Mouse (Mus musculus): ENCODE measurements at regions not wholly inside any gene's neighbourhood (a gene's known extent, or its start where the extent isn't known, plus 50 kb on each side); places are given as distances from the start of the nearest gene placed in this dataset.
A peak's percentile ranks its signal among the peaks of the same experiment; 100 is the strongest.
"Not testable (repeated sequence)": the region's sequence is repeated elsewhere in the genome, so short reads cannot be mapped to it uniquely, and the experiment has no call there.

DNA sequence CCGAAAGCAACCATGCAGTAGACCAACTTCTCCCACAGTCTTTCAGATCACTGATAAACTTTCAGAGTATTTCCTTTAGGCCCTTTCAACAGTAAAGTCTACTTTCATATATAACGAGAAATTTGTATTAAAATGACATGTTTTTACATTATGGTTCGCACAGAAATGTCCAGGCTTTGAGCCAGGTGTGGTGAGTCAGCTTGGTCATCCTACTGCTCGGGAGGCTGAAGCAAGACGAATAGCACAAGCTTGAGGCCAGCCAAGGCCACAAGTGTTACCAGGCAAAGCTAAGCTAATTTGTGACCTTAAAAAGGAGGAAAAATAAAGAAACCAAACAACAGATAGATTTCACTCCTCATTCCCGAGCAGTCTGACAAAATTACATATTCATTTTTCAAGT is 197.0 kb upstream of the Olfr1324 start:
- no peak for DNase-seq (ENCODE audit: low spot score)
- ATAC-seq (replicated peaks; ENCODE audit: insufficient number of reproducible peaks, low FRiP score, low TSS enrichment, low read depth), result no peak
- Histone ChIP-seq H3K9me3 (replicated peaks; ENCODE audit: control insufficient read depth, low read length) (no peaks in the 10 kb centered on the region), H3K36me3 (replicated peaks; ENCODE audit: control insufficient read depth, insufficient read depth, low read depth, low read length) (no peaks in the 10 kb centered on the region), H3K27me3 (ENCODE audit: control insufficient read depth, insufficient read depth, low read length) (no peaks in the 10 kb centered on the region), H3K27ac (replicated peaks; ENCODE audit: low read depth, low read length) (no peak overlapping the region), H3K9ac (replicated peaks; ENCODE audit: low read length) (no peak overlapping the region), H3K4me3 (ENCODE audit: low read depth, low read length) (no peak overlapping the region), H3K4me2 (ENCODE audit: low read depth, low read length) (no peak overlapping the region), H3K4me1 (ENCODE audit: control insufficient read depth, insufficient read depth, low read length) (no peaks in the 10 kb centered on the region)
- 90% methylated on average over 6 of the region's 6 CpGs for WGBS

DNA sequence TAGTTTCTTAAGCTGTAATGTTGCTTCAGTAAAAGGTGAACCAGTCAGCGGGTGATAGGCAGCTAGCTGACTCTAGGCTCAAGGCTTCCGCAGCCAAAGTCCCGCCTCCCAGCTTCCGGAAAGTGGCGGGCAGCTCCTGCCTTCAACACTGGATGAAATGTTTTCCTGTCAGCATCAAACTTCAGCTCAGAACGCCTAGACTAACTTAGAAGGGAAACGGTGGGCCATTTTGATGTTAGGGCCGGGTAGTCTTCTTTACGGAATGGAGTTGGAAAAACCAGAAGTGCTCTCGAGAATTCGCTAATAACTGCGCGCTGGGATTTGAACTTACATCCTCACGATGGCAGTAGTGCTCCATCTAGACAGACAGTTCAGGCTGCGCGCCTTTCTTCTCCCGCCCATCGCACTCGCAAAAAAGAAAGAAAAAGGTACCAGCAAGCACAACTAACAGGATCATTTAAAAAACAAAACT is 194.7 kb upstream of the Olfr1324 start:
- Histone ChIP-seq H3K27ac (replicated peaks; ENCODE audit: low read depth, low read length) (no peak overlapping the region), H3K36me3 (replicated peaks; ENCODE audit: control insufficient read depth, insufficient read depth, low read depth, low read length) (no peaks in the 10 kb centered on the region), H3K4me3 (ENCODE audit: low read depth, low read length) (no peak overlapping the region), H3K9ac (replicated peaks; ENCODE audit: low read length) (no peak overlapping the region), H3K27me3 (ENCODE audit: control insufficient read depth, insufficient read depth, low read length) (no peaks in the 10 kb centered on the region), H3K4me2 (ENCODE audit: low read depth, low read length) (no peak overlapping the region), H3K9me3 (replicated peaks; ENCODE audit: control insufficient read depth, low read length) (no peaks in the 10 kb centered on the region), H3K4me1 (ENCODE audit: control insufficient read depth, insufficient read depth, low read length) (no peaks in the 10 kb centered on the region)
- ATAC-seq (replicated peaks; ENCODE audit: insufficient number of reproducible peaks, low FRiP score, low TSS enrichment, low read depth) (no peak), DNase-seq (ENCODE audit: low spot score) (peak; percentile 64)
- WGBS, result 56% methylated on average over 19 of the region's 19 CpGs

DNA sequence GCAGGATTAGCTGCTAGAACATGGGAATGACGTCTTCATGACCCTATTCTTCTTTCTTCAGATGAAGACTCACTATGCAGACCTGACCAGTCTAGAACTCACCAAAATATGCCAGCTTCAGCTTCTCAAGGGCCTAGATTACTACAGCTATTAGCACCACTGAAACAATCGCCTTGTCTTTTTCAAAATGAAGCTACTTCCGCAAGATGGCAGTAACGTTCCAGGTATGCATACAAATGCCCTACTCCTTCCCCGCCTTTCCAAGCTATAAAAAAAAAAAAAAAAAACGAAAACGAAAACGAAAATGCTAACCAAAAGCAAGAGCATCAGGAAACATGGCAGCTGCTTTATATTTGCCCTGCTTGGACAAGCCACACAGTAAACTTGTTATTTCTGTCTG is 192.6 kb upstream of the Olfr1324 start:
- Histone ChIP-seq H3K4me3 (ENCODE audit: low read depth, low read length) (no peak overlapping the region), H3K4me1 (ENCODE audit: control insufficient read depth, insufficient read depth, low read length) (no peaks in the 10 kb centered on the region), H3K9ac (replicated peaks; ENCODE audit: low read length) (no peak overlapping the region), H3K4me2 (ENCODE audit: low read depth, low read length) (no peak overlapping the region), H3K9me3 (replicated peaks; ENCODE audit: control insufficient read depth, low read length) (no peaks in the 10 kb centered on the region), H3K36me3 (replicated peaks; ENCODE audit: control insufficient read depth, insufficient read depth, low read depth, low read length) (no peaks in the 10 kb centered on the region), H3K27ac (replicated peaks; ENCODE audit: low read depth, low read length) (no peak overlapping the region), H3K27me3 (ENCODE audit: control insufficient read depth, insufficient read depth, low read length) (no peaks in the 10 kb centered on the region)
- WGBS, result 71% methylated on average over 8 of the region's 8 CpGs
- ATAC-seq (replicated peaks; ENCODE audit: insufficient number of reproducible peaks, low FRiP score, low TSS enrichment, low read depth), result no peak
- peak; percentile 33 for DNase-seq (ENCODE audit: low spot score)

DNA sequence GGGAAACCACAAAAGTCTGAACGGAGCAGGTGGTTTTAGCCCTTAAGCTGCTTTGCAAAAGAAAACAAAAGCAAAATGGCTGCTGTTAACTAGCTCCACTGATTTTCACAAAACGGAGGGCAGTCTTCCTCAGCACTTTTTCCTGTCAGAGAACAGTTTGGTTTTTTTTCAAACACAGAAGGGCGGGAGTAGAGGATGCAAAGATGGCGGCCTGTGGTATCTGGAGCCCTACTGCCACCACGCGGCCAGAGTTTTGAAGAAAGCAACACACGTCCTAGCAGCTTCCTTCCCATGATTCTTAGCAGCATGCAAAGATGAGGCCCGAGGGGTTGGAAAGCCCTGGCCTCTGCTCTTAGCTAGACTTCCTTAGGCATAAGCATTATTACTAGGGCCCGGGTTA is 191.6 kb upstream of the Olfr1324 start:
- H3K9ac ChIP-seq (replicated peaks; ENCODE audit: low read length), result no peak overlapping the region
- no peak overlapping the region for H3K27ac ChIP-seq (replicated peaks; ENCODE audit: low read depth, low read length)
- 63% methylated on average over 9 of the region's 9 CpGs for WGBS
- H3K4me3 ChIP-seq (ENCODE audit: low read depth, low read length), result no peak overlapping the region
- ATAC-seq (replicated peaks; ENCODE audit: insufficient number of reproducible peaks, low FRiP score, low TSS enrichment, low read depth), result no peak
- H3K4me1 ChIP-seq (ENCODE audit: control insufficient read depth, insufficient read depth, low read length), result no peaks in the 10 kb centered on the region
- no peaks in the 10 kb centered on the region for H3K9me3 ChIP-seq (replicated peaks; ENCODE audit: control insufficient read depth, low read length)
- peak; percentile 70 for DNase-seq (ENCODE audit: low spot score)
- no peaks in the 10 kb centered on the region for H3K27me3 ChIP-seq (ENCODE audit: control insufficient read depth, insufficient read depth, low read length)
- H3K36me3 ChIP-seq (replicated peaks; ENCODE audit: control insufficient read depth, insufficient read depth, low read depth, low read length), result no peaks in the 10 kb centered on the region
- H3K4me2 ChIP-seq (ENCODE audit: low read depth, low read length), result no peak overlapping the region

DNA sequence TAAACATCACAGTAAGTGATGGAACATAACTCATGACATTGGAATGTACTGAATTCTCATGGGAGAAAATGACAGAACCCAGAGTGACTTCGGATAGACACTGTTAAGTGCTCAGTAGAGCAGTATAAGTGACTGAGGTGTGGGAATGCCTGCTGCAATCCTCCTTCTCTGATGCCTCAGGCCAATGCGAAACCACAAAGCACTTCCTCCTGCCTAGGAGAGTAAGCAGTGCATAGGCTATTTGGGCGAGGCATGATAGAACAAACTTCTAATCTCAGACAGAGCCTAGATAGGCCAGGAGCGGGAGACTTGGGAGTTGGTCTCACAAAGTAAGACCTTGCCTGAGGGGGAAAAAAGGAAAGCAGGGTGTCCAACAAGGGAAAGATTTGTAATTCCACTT is 190.6 kb upstream of the Olfr1324 start:
- H3K27ac ChIP-seq (replicated peaks; ENCODE audit: low read depth, low read length), result no peak overlapping the region
- H3K27me3 ChIP-seq (ENCODE audit: control insufficient read depth, insufficient read depth, low read length), result no peaks in the 10 kb centered on the region
- H3K9ac ChIP-seq (replicated peaks; ENCODE audit: low read length), result no peak overlapping the region
- H3K4me2 ChIP-seq (ENCODE audit: low read depth, low read length), result no peak overlapping the region
- no peaks in the 10 kb centered on the region for H3K4me1 ChIP-seq (ENCODE audit: control insufficient read depth, insufficient read depth, low read length)
- no peaks in the 10 kb centered on the region for H3K36me3 ChIP-seq (replicated peaks; ENCODE audit: control insufficient read depth, insufficient read depth, low read depth, low read length)
- no peak for ATAC-seq (replicated peaks; ENCODE audit: insufficient number of reproducible peaks, low FRiP score, low TSS enrichment, low read depth)
- no peak overlapping the region for H3K4me3 ChIP-seq (ENCODE audit: low read depth, low read length)
- no peaks in the 10 kb centered on the region for H3K9me3 ChIP-seq (replicated peaks; ENCODE audit: control insufficient read depth, low read length)
- 78% methylated on average over 4 of the region's 4 CpGs for WGBS
- DNase-seq (ENCODE audit: low spot score), result no peak

DNA sequence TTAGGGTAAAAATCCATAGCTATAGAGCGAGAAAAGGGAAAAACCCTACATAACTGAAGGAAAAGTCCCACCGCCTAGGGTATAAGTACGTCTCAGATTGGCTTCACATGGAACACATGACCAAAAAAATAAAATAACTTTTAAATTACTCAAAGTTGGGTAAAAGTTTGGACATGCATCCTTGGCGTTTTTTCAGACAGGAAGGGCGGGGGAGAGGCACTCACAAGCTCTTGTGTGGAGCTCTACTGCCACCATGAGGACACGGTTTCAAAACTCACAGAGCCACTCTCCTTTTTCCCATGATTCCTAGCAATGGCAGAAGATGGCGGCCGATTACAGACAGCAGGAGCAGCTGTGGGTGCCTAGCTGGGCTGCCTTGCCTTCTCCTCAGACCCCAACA is 188.6 kb upstream of the Olfr1324 start:
- not testable (repeated sequence) for H3K4me2 ChIP-seq (ENCODE audit: low read depth, low read length); H3K9me3 ChIP-seq (replicated peaks; ENCODE audit: control insufficient read depth, low read length); H3K27ac ChIP-seq (replicated peaks; ENCODE audit: low read depth, low read length); H3K36me3 ChIP-seq (replicated peaks; ENCODE audit: control insufficient read depth, insufficient read depth, low read depth, low read length); H3K27me3 ChIP-seq (ENCODE audit: control insufficient read depth, insufficient read depth, low read length); ATAC-seq (replicated peaks; ENCODE audit: insufficient number of reproducible peaks, low FRiP score, low TSS enrichment, low read depth); H3K4me1 ChIP-seq (ENCODE audit: control insufficient read depth, insufficient read depth, low read length); H3K4me3 ChIP-seq (ENCODE audit: low read depth, low read length); H3K9ac ChIP-seq (replicated peaks; ENCODE audit: low read length)
- 67% methylated on average over 8 of the region's 8 CpGs for WGBS
- peak; percentile 34 for DNase-seq (ENCODE audit: low spot score)

DNA sequence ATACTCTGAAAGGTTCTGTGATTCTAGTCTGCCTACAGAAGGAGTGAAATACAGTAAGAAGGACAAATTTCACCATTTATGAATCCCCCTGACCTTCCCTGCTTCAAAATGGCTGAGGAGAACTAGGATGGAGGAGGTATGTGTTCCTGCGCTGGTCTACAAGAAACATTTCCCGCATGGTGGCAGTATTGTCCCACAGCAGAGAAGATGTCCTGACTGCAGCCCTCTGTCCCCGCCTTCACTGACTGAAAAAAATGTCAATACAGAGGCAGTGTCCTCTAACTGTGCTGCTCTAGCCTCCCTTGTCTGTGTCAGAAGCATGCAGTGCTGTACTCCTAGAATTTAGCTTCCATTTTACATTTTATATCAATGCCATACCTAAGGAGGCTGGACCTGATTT is 186.6 kb upstream of the Olfr1324 start:
- H3K9ac ChIP-seq (replicated peaks; ENCODE audit: low read length); H3K4me3 ChIP-seq (ENCODE audit: low read depth, low read length); H3K27ac ChIP-seq (replicated peaks; ENCODE audit: low read depth, low read length); ATAC-seq (replicated peaks; ENCODE audit: insufficient number of reproducible peaks, low FRiP score, low TSS enrichment, low read depth); H3K27me3 ChIP-seq (ENCODE audit: control insufficient read depth, insufficient read depth, low read length); H3K4me1 ChIP-seq (ENCODE audit: control insufficient read depth, insufficient read depth, low read length); H3K9me3 ChIP-seq (replicated peaks; ENCODE audit: control insufficient read depth, low read length); H3K36me3 ChIP-seq (replicated peaks; ENCODE audit: control insufficient read depth, insufficient read depth, low read depth, low read length); H3K4me2 ChIP-seq (ENCODE audit: low read depth, low read length): not testable (repeated sequence)
- 74% methylated on average over 3 of the region's 3 CpGs for WGBS
- peak; percentile 67 for DNase-seq (ENCODE audit: low spot score)

DNA sequence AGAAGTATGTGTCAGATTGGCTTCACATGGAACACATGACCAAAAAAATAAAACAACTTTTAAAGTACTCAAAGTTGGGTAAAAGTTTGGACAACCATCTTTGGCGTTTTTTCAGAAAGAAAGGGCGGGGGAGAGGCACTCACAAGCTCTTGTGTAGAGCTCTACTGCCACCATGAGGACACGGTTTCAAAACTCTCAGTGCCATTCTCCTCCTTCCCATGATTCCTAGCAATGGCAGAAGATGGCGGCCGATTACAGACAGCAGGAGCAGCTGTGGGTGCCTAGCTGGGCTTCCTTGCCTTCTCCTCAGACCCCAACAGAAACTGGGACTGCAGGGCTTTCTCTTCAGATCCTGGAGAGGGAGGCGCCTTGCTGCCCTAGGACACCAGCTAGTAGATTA is 186.1 kb upstream of the Olfr1324 start:
- 56% methylated on average over 6 of the region's 6 CpGs for WGBS
- H3K4me3 ChIP-seq (ENCODE audit: low read depth, low read length); H3K9ac ChIP-seq (replicated peaks; ENCODE audit: low read length); H3K4me2 ChIP-seq (ENCODE audit: low read depth, low read length); ATAC-seq (replicated peaks; ENCODE audit: insufficient number of reproducible peaks, low FRiP score, low TSS enrichment, low read depth); H3K36me3 ChIP-seq (replicated peaks; ENCODE audit: control insufficient read depth, insufficient read depth, low read depth, low read length); H3K4me1 ChIP-seq (ENCODE audit: control insufficient read depth, insufficient read depth, low read length); H3K9me3 ChIP-seq (replicated peaks; ENCODE audit: control insufficient read depth, low read length); H3K27ac ChIP-seq (replicated peaks; ENCODE audit: low read depth, low read length); H3K27me3 ChIP-seq (ENCODE audit: control insufficient read depth, insufficient read depth, low read length): not testable (repeated sequence)
- DNase-seq (ENCODE audit: low spot score), result peak; percentile 43
